Mouse (Mus musculus) testis, adult 2 months (tissue): ENCODE results near the gene Pitx2.

ENCODE experiments used
- CTCF ChIP-seq: fragments of 200-500 bp; IDR thresholded peaks from 2 replicates; pipeline ENCODE4 v1.5.1; 2012; ENCODE audit warnings: low read depth, mild to moderate bottlenecking, inconsistent platforms, low read length, moderate library complexity; ENCODE audit not compliant: control insufficient read depth, insufficient read depth, insufficient replicate concordance
- POLR2A ChIP-seq: fragments of 200-500 bp; IDR thresholded peaks from 2 replicates; pipeline ENCODE4 v1.6.1; 2012; ENCODE audit warnings: low read depth, mild to moderate bottlenecking, inconsistent platforms, low read length, moderate library complexity; ENCODE audit not compliant: control insufficient read depth

- TF ChIP-seq CTCF (no peak), POLR2A (no peak)
Observed at GRCm38 (mm10) chr3:129215751-129216331, 16.2 kb downstream of the Pitx2 start.
